Mouse (Mus musculus): ENCODE measurements around the gene Lgr6. TPM values are rescaled to one million over a fixed set of nuclear protein-coding genes. Genes with fewer than 3 reads are reported as not detected.

Gene Lgr6
- polyA plus RNA-seq, 1 experiment from 2014 or later, result 2.3 TPM

DNA sequence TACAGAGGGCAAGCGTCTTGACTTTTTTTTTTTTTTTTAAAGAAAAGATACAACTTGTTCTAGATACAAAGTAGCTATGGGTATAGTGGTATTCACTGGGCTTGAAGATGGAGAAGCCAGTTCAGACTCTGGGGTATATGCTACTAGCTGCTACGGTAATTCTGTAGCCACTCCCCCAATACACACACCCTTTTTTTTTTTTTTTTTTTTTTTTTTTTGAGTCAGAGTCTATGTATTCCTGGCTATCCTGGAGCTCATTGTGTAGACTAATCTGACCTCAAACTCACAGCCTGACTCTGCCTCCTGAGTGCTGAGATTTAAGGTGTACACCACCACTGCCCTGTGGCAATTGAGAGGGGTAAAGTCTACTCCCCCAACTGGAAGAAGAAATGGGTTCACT, 37.4 kb upstream of the Lgr6 start:
- no peaks in the 10 kb centered on the region for H3K27me3 ChIP-seq
- TF ChIP-seq CTCF (IDR thresholded peaks at IDR 0.05), result no peak
- ATAC-seq (no peak), DNase-seq (ENCODE audit: low read depth, low spot score) (no peak)
- in situ Hi-C loops (cut with MboI; ENCODE audit: low pct_unique_long_range_greater_than_20kb), result no loop called here
- CTCF ChIA-PET, result interaction anchor here (0.6 to 1.8 kb wide), 4 partner anchors 10 to 853 kb away, joined by 3 to 10 read pairs (median 4); partner anchors contain the start of gene Ptpn7
- POLR2A ChIA-PET, result no interaction called here

DNA sequence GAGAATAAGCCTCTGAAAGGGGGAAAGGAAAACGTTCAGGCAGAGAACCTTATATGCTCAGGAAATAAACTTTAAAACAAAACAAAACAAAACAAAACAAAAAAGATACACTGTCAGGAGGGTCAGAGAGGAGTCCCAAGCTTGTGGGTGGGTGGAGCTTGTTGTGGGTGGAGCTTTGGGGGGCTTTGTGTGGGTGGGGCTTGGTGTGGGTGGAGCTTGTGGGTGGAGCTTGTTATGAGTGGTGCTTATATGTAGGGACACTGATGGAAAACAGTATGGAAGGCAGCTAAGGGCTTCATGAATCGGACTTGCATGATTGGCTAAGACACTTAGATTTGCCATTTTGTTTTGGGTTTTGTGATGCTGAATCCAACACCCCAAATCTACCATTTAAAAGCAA, 34.8 kb upstream of the Lgr6 start:
- in situ Hi-C loops (cut with MboI; ENCODE audit: low pct_unique_long_range_greater_than_20kb), result no loop called here
- POLR2A ChIA-PET, result no interaction called here
- ATAC-seq (no peak), DNase-seq (ENCODE audit: low read depth, low spot score) (no peak)
- no peaks in the 10 kb centered on the region for H3K27me3 ChIP-seq
- no peak for TF ChIP-seq CTCF (IDR thresholded peaks at IDR 0.05)
- CTCF ChIA-PET, result interaction anchor here (0.7 to 1.3 kb wide), 2 partner anchors 29 to 178 kb away, joined by 3 read pairs; no protein-coding TSS in a partner anchor

DNA sequence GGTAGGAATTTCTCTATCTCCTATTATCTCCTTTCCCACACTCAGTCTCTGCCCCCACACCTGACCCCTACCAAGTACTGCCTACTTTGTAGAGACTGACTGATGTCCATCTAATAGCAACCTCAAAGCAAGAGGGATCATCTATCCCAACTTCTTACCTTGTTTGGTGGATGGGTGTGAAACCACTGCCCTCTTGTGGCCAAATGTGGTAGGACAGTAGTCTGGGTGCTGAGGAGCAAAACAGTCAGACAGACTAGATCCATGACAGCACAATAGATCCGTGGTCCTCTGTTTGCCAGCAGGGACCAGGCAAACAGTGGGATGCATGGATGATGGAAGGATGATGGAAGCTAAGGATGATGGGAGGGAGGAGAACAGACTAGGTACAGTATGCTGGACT, 31.4 kb upstream of the Lgr6 start:
- DNase-seq (ENCODE audit: low read depth, low spot score), result peak; percentile 30
- peak; percentile 39 for ATAC-seq
- H3K27me3 ChIP-seq, result no peaks in the 10 kb centered on the region
- ChIA-PET POLR2A (no interaction called here), CTCF (interaction anchor here (0.8 to 12.5 kb wide), 9 partner anchors 8 to 169 kb away, joined by 3 to 106 read pairs (median 4); partner anchors contain the start of gene Arl8a)
- in situ Hi-C loops (cut with MboI; ENCODE audit: low pct_unique_long_range_greater_than_20kb), result no loop called here
- no peak for TF ChIP-seq CTCF (IDR thresholded peaks at IDR 0.05)

DNA sequence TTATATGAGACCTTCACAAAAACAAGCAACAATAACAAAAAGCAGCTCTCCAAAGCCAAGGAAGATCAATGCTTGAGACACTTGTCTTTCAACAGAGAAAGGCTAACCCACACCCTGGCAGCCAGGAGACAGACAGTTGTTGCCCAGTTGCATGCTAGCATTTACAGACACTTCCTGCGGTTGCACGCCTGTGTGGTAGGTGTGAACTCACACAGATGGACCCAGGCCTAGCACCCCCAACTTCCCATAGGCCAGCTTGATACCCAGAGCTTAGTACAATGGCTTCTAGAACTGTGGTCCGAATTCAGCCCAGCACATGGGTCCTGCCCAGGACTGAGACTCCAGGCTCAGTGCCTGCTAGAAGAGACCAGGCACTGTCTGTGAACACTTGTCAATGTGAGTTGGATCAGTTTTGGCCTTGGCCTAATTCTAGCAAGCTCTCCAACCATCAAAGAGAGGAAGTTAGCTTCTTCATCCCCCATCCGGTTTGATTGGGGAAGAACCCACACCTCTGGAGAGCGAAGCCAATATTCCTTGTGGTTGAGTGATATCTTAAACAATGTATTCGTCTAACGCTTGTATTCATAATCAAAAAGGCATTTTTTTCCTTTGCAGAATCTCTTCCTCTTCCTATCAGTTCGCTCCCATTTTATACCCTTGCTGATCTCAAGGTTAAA, 30.2 kb upstream of the Lgr6 start:
- TF ChIP-seq CTCF (IDR thresholded peaks at IDR 0.05), result no peak
- ATAC-seq, result no peak
- POLR2A ChIA-PET, result no interaction called here
- CTCF ChIA-PET, result interaction anchor here (1.1 to 12.5 kb wide), 7 partner anchors 10 to 168 kb away, joined by 3 to 106 read pairs (median 5); partner anchors contain the start of gene Arl8a
- no peaks in the 10 kb centered on the region for H3K27me3 ChIP-seq
- in situ Hi-C loops (cut with MboI; ENCODE audit: low pct_unique_long_range_greater_than_20kb), result no loop called here
- DNase-seq (ENCODE audit: low read depth, low spot score), result no peak

DNA sequence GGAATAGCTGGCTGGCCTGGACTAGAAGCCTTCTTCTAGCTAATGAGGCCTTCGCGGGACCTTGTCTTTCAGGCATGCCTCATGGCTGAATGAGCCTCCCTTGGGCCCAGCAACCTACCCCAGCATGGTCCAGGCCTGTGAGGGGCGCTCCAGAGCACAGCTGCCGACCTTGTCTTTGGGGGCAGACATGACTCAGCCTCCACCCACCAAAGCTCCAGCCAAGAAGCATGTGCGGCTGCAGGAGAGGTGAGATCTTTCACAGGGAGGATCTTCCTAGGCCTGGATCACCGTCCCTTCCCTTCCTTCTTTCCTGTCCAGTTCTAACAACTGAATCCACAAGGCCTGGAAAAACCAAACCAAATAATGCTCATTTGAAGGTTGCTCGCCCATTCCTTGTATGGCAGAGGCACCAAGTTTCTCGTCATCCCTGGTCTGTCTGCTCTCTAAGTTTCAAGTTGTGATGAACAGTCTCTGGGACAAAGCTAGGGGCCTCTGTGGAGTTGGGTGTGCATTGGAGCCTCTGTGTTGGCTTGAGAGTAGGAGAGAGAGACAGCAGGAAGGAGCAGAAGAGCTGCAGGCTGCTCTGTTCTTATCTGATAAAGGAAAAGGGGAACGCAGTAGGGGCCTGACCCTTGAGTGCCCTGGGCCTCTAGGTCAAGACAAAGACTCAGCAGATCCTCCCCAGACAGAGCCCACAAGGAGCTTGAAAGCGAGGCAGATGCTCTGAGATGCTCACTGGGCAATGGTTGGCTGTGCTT, 28.8 kb upstream of the Lgr6 start:
- ATAC-seq, result no peak
- ChIA-PET CTCF (interaction anchor here (1.0 to 12.5 kb wide), 4 partner anchors 9 to 39 kb away, joined by 3 to 106 read pairs (median 6); no protein-coding TSS in a partner anchor), POLR2A (interaction anchor here (0.6 kb wide), 1 partner anchor 565 kb away, joined by 5 read pairs; no protein-coding TSS in a partner anchor)
- in situ Hi-C loops (cut with MboI; ENCODE audit: low pct_unique_long_range_greater_than_20kb), result no loop called here
- TF ChIP-seq CTCF (IDR thresholded peaks at IDR 0.05), result no peak
- no peaks in the 10 kb centered on the region for H3K27me3 ChIP-seq
- DNase-seq (ENCODE audit: low read depth, low spot score), result no peak

DNA sequence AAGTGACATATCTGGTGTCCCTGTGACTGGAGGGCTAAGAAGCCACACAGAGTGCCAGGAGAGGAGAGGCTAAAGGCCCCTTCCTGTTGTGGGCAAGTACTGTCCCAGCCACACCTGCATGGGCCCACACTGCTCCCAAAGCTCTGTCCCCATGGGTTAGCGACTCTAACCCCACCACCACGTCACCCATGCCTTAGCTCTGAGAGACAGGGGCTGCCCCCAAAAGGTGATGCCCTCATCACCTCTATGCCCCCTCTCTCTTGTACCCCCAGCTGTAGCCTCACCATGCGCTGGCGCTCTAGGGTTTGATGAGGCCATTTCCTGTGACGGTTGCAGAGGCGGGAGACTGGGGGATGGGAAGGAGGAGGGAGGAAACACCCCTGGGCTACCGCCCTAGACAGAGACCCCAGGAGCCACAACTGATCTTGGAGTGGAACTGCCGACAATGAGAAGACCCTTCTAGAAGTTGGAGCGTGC, 27.9 kb upstream of the Lgr6 start:
- ATAC-seq (no peak), DNase-seq (ENCODE audit: low read depth, low spot score) (no peak)
- ChIA-PET CTCF (interaction anchor here (0.9 to 12.5 kb wide), 7 partner anchors 10 to 151 kb away, joined by 3 to 106 read pairs (median 3); no protein-coding TSS in a partner anchor), POLR2A (interaction anchor here (0.8 to 1.5 kb wide), 3 partner anchors 12 to 23 kb away, joined by 3 to 5 read pairs (median 3); partner anchors contain the start of gene Arl8a)
- in situ Hi-C loops (cut with MboI; ENCODE audit: low pct_unique_long_range_greater_than_20kb), result no loop called here
- H3K27me3 ChIP-seq, result no peaks in the 10 kb centered on the region
- TF ChIP-seq CTCF (IDR thresholded peaks at IDR 0.05), result no peak

DNA sequence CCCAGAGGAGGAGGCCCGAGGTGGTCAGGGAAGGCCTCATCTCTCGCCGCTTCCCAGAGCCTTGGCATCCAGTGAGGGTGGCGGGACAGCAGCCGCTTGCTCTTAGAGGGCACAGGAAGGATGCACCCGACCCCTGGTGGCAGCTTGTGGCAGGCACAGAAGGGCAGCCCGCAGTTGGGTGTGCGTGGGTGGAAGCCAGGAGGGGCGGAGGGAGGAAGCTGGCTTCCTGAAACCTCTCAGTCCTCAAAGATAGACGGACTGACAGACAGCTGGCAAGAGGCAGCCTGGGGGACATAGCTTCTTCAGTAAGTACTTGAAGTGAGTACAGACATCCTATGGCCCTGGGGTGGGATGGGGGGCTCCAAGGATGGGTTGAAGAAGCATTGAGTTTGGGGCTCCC, 27.4 kb upstream of the Lgr6 start, which contains the start of gene Ptpn7:
Ptpn7 (plus strand) TSS at position 228 of the 400 bp plus-strand sequence.
- ChIA-PET CTCF (interaction anchor here (0.9 to 12.5 kb wide), 8 partner anchors 10 to 170 kb away, joined by 3 to 106 read pairs (median 4); partner anchors contain the start of gene Ube2t), POLR2A (interaction anchor here (0.8 to 1.5 kb wide), 4 partner anchors 11 to 22 kb away, joined by 3 to 5 read pairs (median 4); partner anchors contain the start of gene Arl8a)
- in situ Hi-C loops (cut with MboI; ENCODE audit: low pct_unique_long_range_greater_than_20kb), result no loop called here
- DNase-seq (ENCODE audit: low read depth, low spot score), result no peak
- ATAC-seq, result no peak
- no peak for TF ChIP-seq CTCF (IDR thresholded peaks at IDR 0.05)
- no peaks in the 10 kb centered on the region for H3K27me3 ChIP-seq

DNA sequence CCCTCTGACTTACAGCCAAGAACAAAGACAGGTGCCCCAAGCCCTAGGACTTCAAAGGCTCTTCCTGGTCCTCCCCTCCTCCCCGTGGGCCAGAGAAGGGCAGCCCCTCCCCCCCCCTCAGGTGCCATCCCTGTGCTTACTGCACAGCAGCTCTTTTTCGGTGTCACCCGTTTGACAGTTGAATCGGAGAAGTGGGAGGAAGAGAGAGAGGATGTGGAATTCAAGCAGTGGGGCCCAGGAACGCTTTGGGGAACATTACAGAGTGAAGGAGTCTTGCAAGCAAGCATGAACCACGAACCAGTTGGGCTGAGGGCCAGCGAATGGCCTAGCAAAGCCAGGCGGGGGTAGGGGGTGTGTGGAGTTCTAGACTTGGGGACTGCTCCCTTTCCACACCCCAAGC, 26.5 kb upstream of the Lgr6 start:
- no peaks in the 10 kb centered on the region for H3K27me3 ChIP-seq
- ChIA-PET CTCF (interaction anchor here (1.0 to 12.5 kb wide), 4 partner anchors 10 to 169 kb away, joined by 6 to 106 read pairs (median 9); partner anchors contain the start of gene Ube2t), POLR2A (interaction anchor here (1.5 kb wide), 1 partner anchor 16 kb away, joined by 5 read pairs; no protein-coding TSS in a partner anchor)
- in situ Hi-C loops (cut with MboI; ENCODE audit: low pct_unique_long_range_greater_than_20kb), result no loop called here
- DNase-seq (ENCODE audit: low read depth, low spot score), result no peak
- TF ChIP-seq CTCF (IDR thresholded peaks at IDR 0.05), result no peak
- no peak for ATAC-seq

DNA sequence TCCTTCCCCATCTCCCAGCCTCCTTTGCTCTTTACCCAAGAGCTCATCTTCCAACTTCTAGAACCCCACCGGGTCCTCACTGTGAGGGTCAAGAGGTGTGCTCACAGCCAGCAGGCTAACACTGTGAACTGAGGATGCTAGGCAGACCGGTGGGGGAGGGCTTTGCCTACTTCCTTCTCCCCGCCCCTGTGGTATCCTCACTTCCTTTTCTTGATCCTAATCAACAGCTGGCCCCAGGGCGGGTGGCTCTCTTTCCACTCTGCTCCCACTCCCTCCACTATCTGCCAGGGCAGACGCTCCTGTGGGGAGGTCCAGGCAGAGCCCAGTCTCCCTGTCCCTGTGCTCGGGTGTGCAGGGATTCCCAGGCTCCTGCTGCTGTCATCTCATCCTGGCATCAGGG, 26.0 kb upstream of the Lgr6 start:
- no peak for TF ChIP-seq CTCF (IDR thresholded peaks at IDR 0.05)
- no peaks in the 10 kb centered on the region for H3K27me3 ChIP-seq
- in situ Hi-C loops (cut with MboI; ENCODE audit: low pct_unique_long_range_greater_than_20kb), result no loop called here
- ChIA-PET POLR2A (interaction anchor here (1.5 kb wide), 1 partner anchor 17 kb away, joined by 5 read pairs; no protein-coding TSS in a partner anchor), CTCF (interaction anchor here (2.4 to 12.5 kb wide), 2 partner anchors 10 to 21 kb away, joined by 8 to 106 read pairs; no protein-coding TSS in a partner anchor)
- DNase-seq (ENCODE audit: low read depth, low spot score) (no peak), ATAC-seq (no peak)

Data from Patski (cell line).